Mouse (Mus musculus) forebrain, postnatal 0 days (tissue): Measurements from ENCODE around the gene Kpna2. TPM values are rescaled to one million over a fixed set of nuclear protein-coding genes. Genes with fewer than 3 reads are reported as not detected.

Experiments used
- ATAC-seq: fragments of 200-750 bp; cut with Nextera tagmentation; 2 replicates; pipeline ENCODE4 v1.8.0; 2017; ENCODE audit warnings: mild to moderate bottlenecking, moderate library complexity
- DNase-seq: peaks from one replicate; pipeline ENCODE4 v3.0.0-alpha.2; 2015
- H3K27ac ChIP-seq: fragments of 300-500 bp; sonication (generic); 2 replicates; pipeline ENCODE4 v1.5.1; 2014; ENCODE audit warnings: low read depth, mild to moderate bottlenecking, antibody characterized with exemption, low read length, moderate library complexity, mixed read lengths
- H3K27me3 ChIP-seq: fragments of 300-500 bp; sonication (generic); 2 replicates; pipeline ENCODE4 v1.6.1; 2014; ENCODE audit warnings: mild to moderate bottlenecking, low read length, mixed read lengths; ENCODE audit not compliant: insufficient read depth
- H3K36me3 ChIP-seq: fragments of 300-500 bp; sonication (generic); 2 replicates; pipeline ENCODE4 v1.6.1; 2014; ENCODE audit warnings: mild to moderate bottlenecking, moderate library complexity; ENCODE audit not compliant: insufficient read depth
- H3K4me1 ChIP-seq: fragments of 300-500 bp; sonication (generic); 2 replicates; pipeline ENCODE4 v1.6.1; 2014; ENCODE audit warnings: antibody characterized with exemption; ENCODE audit not compliant: insufficient read depth
- H3K4me2 ChIP-seq: fragments of 300-500 bp; sonication (generic); 2 replicates; pipeline ENCODE4 v1.6.1; 2014; ENCODE audit warnings: low read depth, mild to moderate bottlenecking, moderate library complexity
- H3K4me3 ChIP-seq: fragments of 300-500 bp; sonication (generic); 2 replicates; pipeline ENCODE4 v1.5.1; 2014; ENCODE audit warnings: low read depth, low read length, mixed read lengths
- H3K9ac ChIP-seq: fragments of 300-500 bp; sonication (generic); 2 replicates; pipeline ENCODE4 v1.6.1; 2014; ENCODE audit warnings: mild to moderate bottlenecking
- H3K9me3 ChIP-seq: fragments of 300-500 bp; sonication (generic); 2 replicates; pipeline ENCODE4 v1.6.1; 2016; ENCODE audit warnings: low read length
- CTCF ChIP-seq: sonication (generic); IDR thresholded peaks from 2 replicates; pipeline ENCODE4 v1.5.1; 2016; ENCODE audit warnings: antibody characterized with exemption, control low read depth, low read depth
- WGBS: fragments of 180-500 bp; shearing (Covaris S2); extraction: QIAGEN DNeasy Blood & Tissue Kit; methylation state at CpG from one replicate; pipeline ENCODE4 v1.1.7; 2014; 5-methylcytosine and 5-hydroxymethylcytosine counted together
- polyA plus RNA-seq: library from polyadenylated mRNA; unstranded; fragments of >200 nt; fragmentation: Nextera tagmentation; extraction: Ambion mirVana; gene quantifications from 2 replicates; pipeline ENCODE4 v1.2.1, GENCODE M21; 2015
- total RNA-seq: library from RNA; depleted of rRNA; stranded (reverse); fragments of >200 nt; gene quantifications from 2 replicates; pipeline ENCODE4 v1.2.3, GENCODE M21; 2014

The Kpna2 gene
- total and polyA plus RNA-seq, 2 experiments from 2014 or later = 83.5 to 100 TPM

- H3K4me3 ChIP-seq = no peak overlapping the region
Measured at GRCm38 (mm10) chr11:107039417-107039816, 40.1 kb upstream of the Kpna2 start.

DNA sequence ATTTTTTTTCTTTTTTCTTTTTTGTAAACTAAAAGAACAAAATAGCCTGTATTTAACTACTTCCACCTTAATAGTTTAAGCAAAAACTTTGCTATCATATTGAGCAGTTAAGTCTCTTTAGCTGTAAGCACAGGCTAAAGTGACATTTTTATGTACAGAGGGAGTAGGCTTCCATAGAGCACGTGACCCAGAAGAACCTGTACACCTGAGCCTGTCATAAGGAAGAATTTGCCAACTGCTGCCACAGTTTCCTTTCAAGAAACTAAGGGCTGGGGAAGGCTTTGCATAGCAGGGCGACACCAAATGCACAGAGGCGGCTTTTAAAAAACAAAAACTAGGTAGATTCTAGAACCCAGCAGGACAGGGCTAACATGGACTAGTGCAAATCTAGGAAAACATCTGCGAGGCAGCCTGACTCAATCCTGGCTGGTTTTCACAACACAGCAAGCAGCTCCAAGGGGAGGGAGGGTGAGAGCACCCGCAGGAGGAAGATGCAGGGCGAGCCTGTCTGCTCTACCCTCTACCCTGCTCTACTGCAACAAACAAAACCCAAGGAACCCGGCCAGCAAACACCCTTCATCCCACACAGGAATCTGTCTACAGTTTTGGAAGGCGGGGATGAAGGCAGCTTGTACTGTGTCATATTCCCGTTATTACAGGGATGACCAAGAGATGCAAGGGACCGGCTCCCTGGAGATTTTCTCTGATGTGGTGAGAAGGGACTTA lies 34.9 kb upstream of the Kpna2 start:
- Histone ChIP-seq H3K9ac (no peak overlapping the region), H3K27ac (no peak overlapping the region), H3K27me3 (no peaks in the 10 kb centered on the region), H3K4me1 (no peaks in the 10 kb centered on the region), H3K4me3 (no peak overlapping the region), H3K36me3 (peaks cover 17% of the 10 kb centered on the region), H3K4me2 (no peak overlapping the region), H3K9me3 (no peaks in the 10 kb centered on the region)
- TF ChIP-seq CTCF = no peak
- WGBS = 86% methylated on average over 10 of the region's 10 CpGs
- ATAC-seq (no peak), DNase-seq (no peak)

More at GRCm38 (mm10) chr11:107039417-107039816, 40.1 kb upstream of the Kpna2 start:
- no peak for ATAC-seq
- no peak overlapping the region for H3K9ac ChIP-seq
- no peak overlapping the region for H3K27ac ChIP-seq
- H3K9me3 ChIP-seq = no peaks in the 10 kb centered on the region
- no peaks in the 10 kb centered on the region for H3K4me1 ChIP-seq
- no peak for DNase-seq
- TF ChIP-seq CTCF = no peak
- peaks cover 55% of the 10 kb centered on the region for H3K36me3 ChIP-seq
- H3K27me3 ChIP-seq = no peaks in the 10 kb centered on the region
- H3K4me2 ChIP-seq = no peak overlapping the region
- WGBS = 94% methylated on average over 5 of the region's 5 CpGs

DNA sequence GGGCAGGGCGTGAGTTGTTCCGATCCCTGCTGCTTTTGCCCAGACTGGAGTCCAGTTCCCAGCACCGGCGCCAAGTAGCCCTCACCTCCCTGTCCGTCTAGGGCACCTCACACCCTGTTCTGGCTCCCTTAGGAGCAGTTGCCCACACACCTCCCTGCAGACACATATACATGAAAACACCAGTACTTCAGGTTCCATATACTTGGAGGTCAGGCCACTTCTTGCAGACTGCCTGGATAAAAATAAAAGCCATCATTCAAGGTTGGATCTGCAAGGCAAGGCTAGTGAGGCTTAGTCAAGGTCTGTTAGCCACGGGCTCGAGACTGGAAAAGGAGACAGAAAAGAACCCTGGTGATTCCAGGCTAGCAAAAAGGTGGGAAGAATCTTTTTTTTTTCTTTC lies 32.3 kb upstream of the Kpna2 start:
- H3K9ac ChIP-seq = no peak overlapping the region
- ATAC-seq (no peak), DNase-seq (no peak)
- no peak overlapping the region for H3K4me2 ChIP-seq
- H3K36me3 ChIP-seq = no peaks in the 10 kb centered on the region; the same call in 1 of the 2 replicates
- 16% methylated on average over 7 of the region's 7 CpGs for WGBS
- H3K27ac ChIP-seq = no peak overlapping the region
- no peak overlapping the region for H3K4me3 ChIP-seq
- no peaks in the 10 kb centered on the region for H3K27me3 ChIP-seq
- H3K9me3 ChIP-seq = no peaks in the 10 kb centered on the region
- no peak for TF ChIP-seq CTCF
- peaks cover under 1% of the 10 kb centered on the region; the same call in 1 of the 2 replicates for H3K4me1 ChIP-seq

- WGBS = 59% methylated on average over 19 of the region's 19 CpGs
- TF ChIP-seq CTCF = no peak
- Histone ChIP-seq H3K4me2 (no peak overlapping the region), H3K9ac (no peak overlapping the region), H3K27me3 (no peaks in the 10 kb centered on the region), H3K9me3 (no peaks in the 10 kb centered on the region), H3K27ac (no peak overlapping the region), H3K4me3 (no peak overlapping the region), H3K36me3 (no peaks in the 10 kb centered on the region), H3K4me1 (peaks cover 7% of the 10 kb centered on the region)
- no peak for DNase-seq
- no peak for ATAC-seq
Measured at GRCm38 (mm10) chr11:107029536-107029935, 30.2 kb upstream of the Kpna2 start.

DNA sequence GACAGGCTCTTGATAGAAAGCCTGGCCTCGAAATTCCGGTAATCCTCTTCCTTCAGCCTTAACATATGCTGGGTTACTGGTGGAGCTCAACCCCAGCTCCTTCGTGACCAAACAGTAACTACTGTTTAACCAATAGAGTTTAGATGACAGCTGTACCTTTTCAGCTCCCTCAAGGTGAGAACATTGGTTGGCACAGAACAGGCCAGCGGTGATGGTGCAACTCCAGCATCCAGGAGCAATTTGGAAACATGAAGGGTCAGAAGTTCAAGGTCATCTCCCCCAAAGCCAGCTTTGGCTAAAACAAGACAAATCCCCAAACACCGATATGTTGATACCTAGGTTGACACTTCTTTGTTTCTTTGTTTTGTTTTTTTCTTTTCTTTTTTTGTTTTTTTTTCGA lies 29.4 kb upstream of the Kpna2 start:
- peaks cover 7% of the 10 kb centered on the region for H3K4me1 ChIP-seq
- WGBS = 65% methylated on average over 6 of the region's 6 CpGs
- no peaks in the 10 kb centered on the region for H3K9me3 ChIP-seq
- no peak for TF ChIP-seq CTCF
- no peak for DNase-seq
- peak overlapping the region; percentile 52 for H3K4me3 ChIP-seq
- H3K4me2 ChIP-seq = peak overlapping the region; percentile 92
- H3K27me3 ChIP-seq = no peaks in the 10 kb centered on the region
- no peak for ATAC-seq
- no peaks in the 10 kb centered on the region for H3K36me3 ChIP-seq
- H3K27ac ChIP-seq = peak overlapping the region; percentile 85
- peak overlapping the region; percentile 56 for H3K9ac ChIP-seq

GRCm38 (mm10) chr11:107028275-107028618 lies 28.9 kb upstream of the Kpna2 start:
- DNase-seq = no peak
- H3K9me3 ChIP-seq = no peaks in the 10 kb centered on the region
- WGBS = 4% methylated on average over 23 of the region's 29 CpGs
- peak overlapping the region; percentile 85 for H3K27ac ChIP-seq
- H3K4me3 ChIP-seq = peak overlapping the region; percentile 52
- H3K27me3 ChIP-seq = no peaks in the 10 kb centered on the region
- H3K9ac ChIP-seq = peak overlapping the region; percentile 56
- ATAC-seq = no peak; the same call in 1 of the 2 replicates
- peaks cover 7% of the 10 kb centered on the region for H3K4me1 ChIP-seq
- TF ChIP-seq CTCF = no peak
- H3K4me2 ChIP-seq = peak overlapping the region; percentile 92
- no peaks in the 10 kb centered on the region for H3K36me3 ChIP-seq

- Histone ChIP-seq H3K9ac (peak overlapping the region; percentile 56), H3K4me1 (peaks cover 7% of the 10 kb centered on the region), H3K4me3 (peak overlapping the region; percentile 52), H3K27me3 (no peaks in the 10 kb centered on the region), H3K27ac (peak overlapping the region; percentile 85), H3K9me3 (no peaks in the 10 kb centered on the region), H3K36me3 (no peaks in the 10 kb centered on the region), H3K4me2 (peak overlapping the region; percentile 92)
- DNase-seq (peak; percentile 98), ATAC-seq (peak; percentile 96)
- no peak for TF ChIP-seq CTCF
- under 1% methylated on average over 93 of the region's 107 CpGs for WGBS
Measured at GRCm38 (mm10) chr11:107027431-107028274, 28.3 kb upstream of the Kpna2 start.
